Mouse (Mus musculus) MN1 (cell line): ENCODE measurements around the gene Gm10717.
"Not testable (repeated sequence)": the region's sequence is repeated elsewhere in the genome, so short reads cannot be mapped to it uniquely, and the experiment has no call there.

Experiments used
- DNase-seq: peaks from one replicate; pipeline ENCODE4 v3.0.0-alpha.2; 2016; ENCODE audit warnings: low spot score

Gm10717 gene

DNA sequence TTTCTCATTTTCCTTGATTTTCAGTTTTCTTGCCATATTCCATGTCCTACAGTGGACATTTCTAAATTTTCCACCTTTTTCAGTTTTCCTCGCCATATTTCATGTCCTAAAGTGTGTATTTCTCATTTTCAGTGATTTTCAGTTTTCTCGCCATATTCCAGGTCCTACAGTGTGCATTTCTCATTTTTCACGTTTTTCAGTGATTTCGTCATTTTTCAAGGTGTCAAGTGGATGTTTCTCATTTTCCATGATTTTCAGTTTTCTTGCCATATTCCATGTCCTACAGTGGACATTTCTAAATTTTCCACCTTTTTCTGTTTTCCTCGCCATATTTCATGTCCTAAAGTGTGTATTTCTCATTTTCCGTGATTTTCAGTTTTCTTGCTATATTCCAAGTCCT lies 436 bp downstream of the Gm10717 start:
- not testable (repeated sequence) for DNase-seq

DNA sequence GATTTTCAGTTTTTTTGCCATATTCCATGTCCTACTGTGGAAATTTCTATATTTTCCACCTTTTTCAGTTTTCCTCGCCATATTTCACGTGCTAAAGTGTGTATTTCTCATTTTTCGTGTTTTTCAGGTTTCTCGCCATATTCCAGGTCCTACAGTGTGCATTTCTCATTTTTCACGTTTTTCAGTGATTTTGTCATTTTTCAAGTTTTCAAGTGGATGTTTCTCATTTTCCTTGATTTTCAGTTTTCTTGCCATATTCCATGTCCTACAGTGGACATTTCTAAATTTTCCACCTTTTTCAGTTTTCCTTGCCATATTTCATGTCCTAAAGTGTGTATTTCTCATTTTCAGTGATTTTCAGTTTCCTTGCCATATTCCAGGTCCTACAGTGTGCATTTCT lies 919 bp downstream of the Gm10717 start:
- DNase-seq = not testable (repeated sequence)

DNA sequence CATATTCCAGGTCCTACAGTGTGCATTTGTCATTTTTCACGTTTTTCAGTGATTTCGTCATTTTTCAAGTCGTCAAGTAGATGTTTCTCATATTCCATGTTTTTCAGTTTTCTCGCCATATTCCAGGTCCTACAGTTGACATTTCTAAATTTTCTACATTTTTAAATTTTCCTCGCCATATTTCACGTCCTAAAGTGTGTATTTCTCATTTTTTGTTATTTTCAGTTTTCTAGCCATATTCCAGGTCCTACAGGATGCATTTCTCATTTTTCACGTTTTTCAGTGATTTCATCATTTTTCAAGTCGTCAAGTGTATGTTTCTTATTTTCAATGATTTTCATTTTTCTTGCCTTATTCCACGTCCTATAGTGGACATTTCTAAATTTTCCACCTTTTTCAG lies 1.5 kb downstream of the Gm10717 start:
- DNase-seq = not testable (repeated sequence)

DNA sequence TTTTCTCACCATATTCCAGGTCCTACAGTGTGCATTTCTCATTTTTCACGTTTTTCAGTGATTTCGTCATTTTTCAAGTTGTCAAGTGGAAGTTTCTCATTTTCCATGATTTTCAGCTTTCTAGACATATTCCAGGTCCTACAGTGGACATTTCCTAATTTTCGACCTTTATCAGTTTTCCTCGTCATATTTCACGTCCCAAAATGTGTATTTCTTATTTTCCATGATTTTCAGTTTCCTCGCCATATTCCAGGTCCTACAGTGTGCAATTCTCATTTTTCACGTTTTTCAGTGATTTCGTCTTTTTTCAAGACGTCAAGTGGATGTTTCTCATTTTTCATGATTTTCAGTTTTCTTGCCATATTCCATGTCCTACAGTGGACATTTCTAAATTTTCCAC lies 2.0 kb downstream of the Gm10717 start:
- DNase-seq = peak; percentile 67

DNA sequence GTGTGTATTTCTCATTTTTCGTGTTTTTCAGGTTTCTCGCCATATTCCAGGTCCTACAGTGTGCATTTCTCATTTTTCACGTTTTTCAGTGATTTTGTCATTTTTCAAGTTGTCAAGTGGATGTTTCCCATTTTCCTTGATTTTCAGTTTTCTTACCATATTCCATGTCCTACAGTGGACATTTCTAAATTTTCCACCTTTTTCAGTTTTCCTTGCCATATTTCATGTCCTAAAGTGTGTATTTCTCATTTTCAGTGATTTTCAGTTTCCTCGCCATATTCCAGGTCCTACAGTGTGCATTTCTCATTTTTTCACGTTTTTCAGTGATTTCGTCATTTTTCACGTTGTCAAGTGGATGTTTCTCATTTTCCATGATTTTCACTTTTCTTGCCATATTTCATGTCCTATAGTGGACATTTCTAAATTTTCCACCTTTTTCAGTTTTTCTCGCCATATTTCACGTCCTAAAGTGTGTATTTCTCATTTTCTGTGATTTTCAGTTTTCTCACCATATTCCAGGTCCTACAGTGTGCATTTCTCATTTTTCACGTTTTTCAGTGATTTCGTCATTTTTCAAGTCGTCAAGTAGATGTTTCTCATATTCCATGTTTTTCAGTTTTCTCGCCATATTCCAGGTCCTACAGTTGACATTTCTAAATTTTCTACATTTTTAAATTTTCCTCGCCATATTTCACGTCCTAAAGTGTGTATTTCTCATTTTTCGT lies 4.2 kb downstream of the Gm10717 start:
- DNase-seq = not testable (repeated sequence)

DNA sequence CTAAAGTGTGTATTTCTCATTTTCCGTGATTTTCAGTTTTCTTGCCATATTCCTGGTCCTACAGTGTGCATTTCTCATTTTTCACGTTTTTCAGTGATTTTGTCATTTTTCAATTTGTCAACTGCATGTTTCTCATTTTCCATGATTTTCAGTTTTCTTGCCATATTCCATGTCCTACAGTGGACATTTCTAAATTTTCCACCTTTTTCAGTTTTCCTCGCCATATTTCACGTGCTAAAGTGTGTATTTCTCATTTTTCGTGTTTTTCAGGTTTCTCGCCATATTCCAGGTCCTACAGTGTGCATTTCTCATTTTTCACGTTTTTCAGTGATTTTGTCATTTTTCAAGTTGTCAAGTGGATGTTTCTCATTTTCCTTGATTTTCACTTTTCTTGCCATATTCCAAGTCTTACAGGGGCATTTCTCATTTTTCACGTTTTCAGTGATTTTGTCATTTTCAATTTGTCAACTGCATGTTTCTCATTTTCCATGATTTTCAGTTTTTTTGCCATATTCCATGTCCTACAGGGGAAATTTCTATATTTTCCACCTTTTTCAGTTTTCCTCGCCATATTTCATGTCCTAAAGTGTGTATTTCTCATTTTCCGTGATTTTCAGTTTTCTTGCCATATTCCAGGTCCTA lies 5.6 kb downstream of the Gm10717 start:
- peak; percentile 89 for DNase-seq

DNA sequence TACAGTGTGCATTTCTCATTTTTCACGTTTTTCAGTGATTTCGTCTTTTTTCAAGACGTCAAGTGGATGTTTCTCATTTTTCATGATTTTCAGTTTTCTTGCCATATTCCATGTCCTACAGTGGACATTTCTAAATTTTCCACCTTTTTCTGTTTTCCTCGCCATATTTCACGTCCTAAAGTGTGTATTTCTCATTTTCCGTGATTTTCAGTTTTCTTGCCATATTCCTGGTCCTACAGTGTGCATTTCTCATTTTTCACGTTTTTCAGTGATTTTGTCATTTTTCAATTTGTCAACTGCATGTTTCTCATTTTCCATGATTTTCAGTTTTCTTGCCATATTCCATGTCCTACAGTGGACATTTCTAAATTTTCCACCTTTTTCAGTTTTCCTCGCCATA lies 9.1 kb downstream of the Gm10717 start, which contains the start of gene Gm17535:
Gene Gm17535 (plus strand): TSS at position 301 of the 400 bp plus-strand sequence.
- DNase-seq = not testable (repeated sequence)

DNA sequence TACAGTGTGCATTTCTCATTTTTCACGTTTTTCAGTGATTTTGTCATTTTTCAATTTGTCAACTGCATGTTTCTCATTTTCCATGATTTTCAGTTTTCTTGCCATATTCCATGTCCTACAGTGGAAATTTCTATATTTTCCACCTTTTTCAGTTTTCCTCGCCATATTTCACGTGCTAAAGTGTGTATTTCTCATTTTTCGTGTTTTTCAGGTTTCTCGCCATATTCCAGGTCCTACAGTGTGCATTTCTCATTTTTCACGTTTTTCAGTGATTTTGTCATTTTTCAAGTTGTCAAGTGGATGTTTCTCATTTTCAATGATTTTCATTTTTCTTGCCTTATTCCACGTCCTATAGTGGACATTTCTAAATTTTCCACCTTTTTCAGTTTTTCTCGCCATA lies 11.4 kb downstream of the Gm10717 start, which contains the start of gene Gm10715:
Gene Gm10715 (plus strand): TSS at position 301 of the 400 bp plus-strand sequence.
- DNase-seq = not testable (repeated sequence)

DNA sequence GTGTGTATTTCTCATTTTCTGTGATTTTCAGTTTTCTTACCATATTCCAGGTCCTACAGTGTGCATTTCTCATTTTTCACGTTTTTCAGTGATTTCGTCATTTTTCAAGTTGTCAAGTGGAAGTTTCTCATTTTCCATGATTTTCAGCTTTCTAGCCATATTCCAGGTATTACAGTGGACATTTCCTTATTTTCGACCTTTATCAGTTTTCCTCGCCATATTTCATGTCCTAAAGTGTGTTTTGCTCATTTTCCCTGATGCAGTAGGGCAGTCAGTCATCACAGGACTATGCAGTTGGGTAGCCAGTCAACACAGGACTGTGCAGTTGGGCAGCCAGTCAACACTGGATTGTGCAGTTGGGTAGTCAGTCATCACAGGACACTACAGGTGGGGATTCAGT lies 12.9 kb downstream of the Gm10717 start:
- DNase-seq = peak; percentile 7
